20 mouse cellular contexts compared by ENCODE assay signal in genomic region chr19:36665641-36666040, GRCm38 (mm10).
"Had no signal": no experiment of that assay in that cellular context is flagged by ENCODE, and none has a peak within 500 bp of the region (broad histone marks: within the 10 kb centered on the region; RNA-seq: fewer than 3 reads in every experiment).

No protein-coding gene starts in this region.

- H3K4me3 ChIP-seq: layer of hippocampus, adult 2 months; left cerebral cortex, adult 2 months; neural tube, embryonic 12.5 days; neural tube, embryonic 15.5 days had no signal

- H3K27ac ChIP-seq: kidney, postnatal 0 days; layer of hippocampus, adult 2 months; left cerebral cortex, adult 2 months; liver, embryonic 14.5 days; neural tube, embryonic 12.5 days; neural tube, embryonic 15.5 days; stomach, postnatal 0 days had no signal

- H3K27me3 ChIP-seq: neural tube, embryonic 12.5 days; neural tube, embryonic 15.5 days had no signal

- H3K9ac ChIP-seq: liver, embryonic 14.5 days; neural tube, embryonic 12.5 days; neural tube, embryonic 15.5 days had no signal

- H3K9me3 ChIP-seq: neural tube, embryonic 12.5 days; neural tube, embryonic 15.5 days had no signal

- H3K4me1 ChIP-seq: neural tube, embryonic 12.5 days; neural tube, embryonic 15.5 days had no signal

- ATAC-seq: intestine, embryonic 16.5 days had no signal

- H3K36me3 ChIP-seq: neural tube, embryonic 12.5 days; neural tube, embryonic 15.5 days had no signal

- H3K4me2 ChIP-seq: midbrain, embryonic 11.5 days; neural tube, embryonic 12.5 days; neural tube, embryonic 15.5 days had no signal

- DNase-seq: kidney, adult 2 months; kidney, postnatal 25 days; layer of hippocampus, adult 9-11 months; lung, adult 2 months; lung, postnatal 14 days; lung, postnatal 4 days; midbrain, embryonic 14.5 days; right cerebral cortex, adult 18-20 months; right cerebral cortex, postnatal 14 days; right cerebral cortex, postnatal 4 days; thymus, postnatal 25 days had no signal
